Mouse (Mus musculus): ENCODE data around the gene Ktn1.

Gene Ktn1

DNA sequence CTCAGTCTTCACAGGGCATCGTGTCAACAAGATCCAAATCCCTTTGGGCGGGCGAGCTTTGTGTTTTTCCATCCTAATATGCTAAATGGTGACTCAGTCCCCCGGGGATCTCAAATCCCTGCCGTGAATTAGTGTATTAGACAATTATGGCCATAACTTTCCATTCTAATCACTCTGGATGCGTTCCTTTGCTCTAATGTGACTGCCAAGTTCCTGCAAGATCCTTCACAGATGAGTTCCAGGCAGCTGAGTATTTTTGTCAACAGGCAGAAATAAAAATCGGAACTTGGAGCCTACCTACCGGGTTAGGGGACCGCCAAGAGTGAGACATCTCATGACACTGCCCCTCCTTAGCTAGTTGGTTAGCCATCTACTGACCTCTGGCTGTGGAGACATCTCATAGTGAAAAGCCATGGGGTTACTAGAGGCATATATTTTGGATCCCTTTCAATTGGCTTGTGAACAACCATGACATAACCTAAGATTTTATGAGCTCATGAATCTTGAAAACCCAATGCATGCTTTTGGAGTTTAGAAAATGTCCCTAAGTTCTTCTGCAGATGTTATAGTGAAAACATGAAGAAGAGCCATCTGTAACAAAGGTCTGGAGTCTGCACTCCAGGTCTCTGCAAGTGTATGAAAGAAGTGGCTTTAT lies 108.3 kb downstream of the Ktn1 start:
- DNase-seq (ENCODE audit: low read depth, low spot score): no peak

GRCm38 (mm10) chr14:47765192-47765591 lies 116.9 kb downstream of the Ktn1 start:
- DNase-seq (ENCODE audit: low read depth, low spot score): no peak

- DNase-seq (ENCODE audit: low read depth, low spot score): no peak
These were observed 117.5 kb downstream of the Ktn1 start for GRCm38 (mm10) chr14:47765796-47766195.

GRCm38 (mm10) chr14:47766373-47766772 lies 118.1 kb downstream of the Ktn1 start:
- no peak for DNase-seq (ENCODE audit: low read depth, low spot score)

GRCm38 (mm10) chr14:47771496-47771895 lies 123.2 kb downstream of the Ktn1 start:
- no peak for DNase-seq (ENCODE audit: low read depth, low spot score)

- DNase-seq (ENCODE audit: low read depth, low spot score): no peak
These were observed 127.3 kb downstream of the Ktn1 start for GRCm38 (mm10) chr14:47775543-47775942.

- DNase-seq (ENCODE audit: low read depth, low spot score): no peak
These were observed 128.2 kb downstream of the Ktn1 start for GRCm38 (mm10) chr14:47776260-47777035.

DNA sequence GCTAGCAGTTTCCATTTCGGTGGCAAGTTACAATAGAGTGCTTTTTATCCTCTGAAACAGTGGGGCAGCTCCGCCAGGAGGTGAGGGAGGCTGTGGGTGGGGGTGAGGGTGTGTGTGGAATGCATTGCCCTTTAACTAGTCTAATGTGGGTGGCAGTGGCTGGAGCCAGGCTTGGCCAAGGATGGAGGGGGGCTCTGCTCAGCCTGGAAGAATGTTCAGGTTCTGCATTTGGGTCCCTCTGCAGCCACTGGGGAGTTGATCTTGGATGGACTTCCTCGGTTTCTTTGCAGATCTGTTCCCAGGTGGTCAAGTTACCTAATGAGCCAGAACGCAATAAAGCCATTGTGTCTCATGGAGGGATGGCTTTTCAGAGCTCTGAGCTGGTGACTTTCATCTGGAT lies 137.9 kb downstream of the Ktn1 start:
- no peak for DNase-seq (ENCODE audit: low read depth, low spot score)

Measured in WW6 (cell line).